Mouse (Mus musculus) hindbrain, embryonic 16.5 days (tissue): ENCODE measurements around the gene Eepd1. TPM values are rescaled to one million over a fixed set of nuclear protein-coding genes. Genes with fewer than 3 reads are reported as not detected.
"Not testable (repeated sequence)": the region's sequence is repeated elsewhere in the genome, so short reads cannot be mapped to it uniquely, and the experiment has no call there.

Source experiments
- ATAC-seq: fragments of 200-750 bp; cut with Nextera tagmentation; 2 replicates; pipeline ENCODE4 v1.8.0; 2017; ENCODE audit warnings: moderate TSS enrichment, moderate library complexity
- H3K27ac ChIP-seq: fragments of 300-500 bp; sonication (generic); 2 replicates; pipeline ENCODE4 v1.5.1; 2014; ENCODE audit warnings: low read depth, mild to moderate bottlenecking, control low read depth, low read length, moderate library complexity
- H3K27me3 ChIP-seq: fragments of 300-500 bp; sonication (generic); replicated peaks from 2 replicates; pipeline ENCODE4 v1.6.1; 2014; ENCODE audit warnings: low read length; ENCODE audit not compliant: control insufficient read depth, insufficient read depth
- H3K36me3 ChIP-seq: fragments of 300-500 bp; sonication (generic); 2 replicates; pipeline ENCODE4 v1.6.1; 2014; ENCODE audit warnings: mild to moderate bottlenecking, low read length, moderate library complexity, mixed read lengths; ENCODE audit not compliant: control insufficient read depth, insufficient read depth
- H3K4me1 ChIP-seq: fragments of 300-500 bp; sonication (generic); 2 replicates; pipeline ENCODE4 v1.6.1; 2014; ENCODE audit warnings: low read depth, low read length; ENCODE audit not compliant: control insufficient read depth, insufficient read depth
- H3K4me2 ChIP-seq: fragments of 300-500 bp; sonication (generic); 2 replicates; pipeline ENCODE4 v1.6.1; 2014; ENCODE audit warnings: mild to moderate bottlenecking, low read length, control low read depth, moderate library complexity
- H3K4me3 ChIP-seq: fragments of 300-500 bp; sonication (generic); 2 replicates; pipeline ENCODE4 v1.5.1; 2014; ENCODE audit warnings: mild to moderate bottlenecking, low read length, control low read depth, moderate library complexity
- H3K9ac ChIP-seq: fragments of 300-500 bp; sonication (generic); 2 replicates; pipeline ENCODE4 v1.6.1; 2014; ENCODE audit warnings: low read depth, mild to moderate bottlenecking, control low read depth, low read length, moderate library complexity
- H3K9me3 ChIP-seq: fragments of 300-500 bp; sonication (generic); 2 replicates; pipeline ENCODE4 v1.6.1; 2014; ENCODE audit warnings: mild to moderate bottlenecking, low read length, moderate library complexity; ENCODE audit not compliant: control insufficient read depth
- WGBS: fragments of 180-500 bp; shearing (Covaris S2); extraction: QIAGEN DNeasy Blood & Tissue Kit; methylation state at CpG from one replicate; pipeline ENCODE4 v1.1.7; 2014; 5-methylcytosine and 5-hydroxymethylcytosine counted together
- polyA plus RNA-seq: library from polyadenylated mRNA; unstranded; fragments of >200 nt; fragmentation: Nextera tagmentation; extraction: Ambion mirVana; gene quantifications from 2 replicates; pipeline ENCODE4 v1.2.1, GENCODE M21; 2015

Gene Eepd1
- 15.3 and 15.6 TPM in 2 replicates for polyA plus RNA-seq

DNA sequence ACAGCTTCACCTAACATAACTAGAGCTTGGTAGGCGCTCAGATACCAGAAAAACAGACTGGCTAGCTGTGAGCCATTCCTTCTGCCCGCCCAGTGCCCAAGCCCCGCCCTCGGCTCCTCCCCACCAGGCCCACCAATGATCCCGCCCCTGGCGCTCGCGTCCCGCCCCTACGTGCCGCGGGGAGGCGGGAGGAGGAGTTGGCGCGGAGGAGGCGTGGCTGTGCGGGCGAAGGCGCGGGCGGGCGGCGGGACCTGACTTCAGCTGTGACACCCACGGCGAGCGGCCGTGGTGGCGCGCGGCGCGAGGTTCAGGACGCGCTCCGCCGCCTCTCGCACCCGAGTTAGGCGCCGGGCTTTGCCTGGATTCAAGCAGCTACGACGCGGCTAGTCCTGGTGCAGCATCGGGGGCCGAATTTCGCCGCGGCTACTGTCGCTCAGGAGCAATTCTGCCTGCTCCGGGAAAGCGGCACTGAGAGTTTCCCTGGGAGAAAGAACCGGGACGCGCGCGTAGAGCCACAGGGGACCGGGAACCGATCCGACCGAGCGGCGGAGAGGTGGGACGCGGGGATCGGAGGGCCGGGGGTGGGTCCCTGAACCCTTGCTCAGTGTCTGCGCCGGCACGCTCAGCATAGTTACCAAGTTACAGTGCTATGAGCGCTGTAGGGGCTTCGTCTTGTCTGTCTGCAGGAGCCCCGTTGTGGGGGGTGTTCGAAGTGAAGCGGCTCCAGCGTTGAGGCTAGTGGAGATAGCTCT lies at the start of gene Eepd1:
Gene Eepd1 (plus strand): TSS at position 204 of the 752 bp plus-strand sequence.
- H3K4me3 ChIP-seq = peak within 1 kb of the TSS; percentile 73
- peak within 1 kb of the TSS; percentile 75 for H3K9ac ChIP-seq
- under 1% methylated on average over 71 of the region's 75 CpGs for WGBS
- peaks cover 25% of the 10 kb centered on the region for H3K4me1 ChIP-seq
- H3K27me3 ChIP-seq = no peaks in the 10 kb centered on the region
- ATAC-seq = peak; percentile 98
- peak within 1 kb of the TSS; percentile 71 for H3K27ac ChIP-seq
- H3K4me2 ChIP-seq = peak within 1 kb of the TSS; percentile 69
- H3K36me3 ChIP-seq = no peaks in the 10 kb centered on the region
- no peaks in the 10 kb centered on the region for H3K9me3 ChIP-seq

DNA sequence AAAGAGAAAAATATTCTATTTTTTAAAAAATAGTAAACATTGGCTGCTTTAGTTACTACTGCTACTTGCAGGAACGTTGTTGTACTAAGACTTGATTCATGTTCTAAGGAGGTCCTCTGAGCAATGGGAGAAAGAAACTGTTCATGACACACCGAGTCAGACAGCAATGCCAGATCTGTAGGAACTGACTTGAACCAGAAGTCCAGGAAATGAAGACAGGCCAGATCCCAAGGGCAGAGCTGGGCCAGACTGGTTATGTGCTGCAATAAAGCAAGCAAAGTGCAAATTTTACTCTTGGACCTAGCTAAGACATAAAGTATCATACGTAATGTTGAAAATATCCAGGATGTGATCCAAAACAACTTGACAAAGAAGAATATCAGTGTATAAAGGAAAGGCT lies 42.5 kb upstream of the Eepd1 start:
- no peak for ATAC-seq
- Histone ChIP-seq H3K9me3 (no peaks in the 10 kb centered on the region), H3K4me1 (no peaks in the 10 kb centered on the region), H3K4me2 (no peak overlapping the region), H3K36me3 (no peaks in the 10 kb centered on the region), H3K9ac (no peak overlapping the region), H3K27me3 (no peaks in the 10 kb centered on the region), H3K4me3 (no peak overlapping the region), H3K27ac (no peak overlapping the region)
- 90% methylated on average over 3 of the region's 3 CpGs for WGBS

DNA sequence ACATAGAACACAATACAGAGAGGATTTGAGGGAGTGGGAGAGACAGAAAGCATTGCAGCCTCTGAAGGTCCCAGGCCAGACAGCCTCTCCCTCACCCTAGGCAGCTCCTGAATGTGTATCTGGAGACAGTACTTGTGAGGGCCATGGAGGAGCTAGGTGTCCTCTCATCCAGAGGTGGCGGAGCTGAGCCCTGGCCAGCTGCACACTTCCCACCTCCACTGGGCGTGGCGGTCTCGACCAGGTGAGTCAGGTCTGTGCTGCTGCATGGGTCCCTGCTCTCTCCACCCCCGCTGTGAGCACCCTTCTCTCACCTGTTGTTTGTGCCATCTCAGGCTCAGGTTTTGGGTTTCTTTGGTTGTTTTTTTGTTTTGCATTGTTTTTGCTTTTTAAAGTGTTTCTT lies 41.3 kb upstream of the Eepd1 start:
- ATAC-seq, H3K4me2 ChIP-seq, H3K9me3 ChIP-seq, H3K27ac ChIP-seq, H3K4me1 ChIP-seq, H3K27me3 ChIP-seq, H3K4me3 ChIP-seq, H3K9ac ChIP-seq, H3K36me3 ChIP-seq: not testable (repeated sequence)
- 94% methylated on average over 4 of the region's 5 CpGs for WGBS

DNA sequence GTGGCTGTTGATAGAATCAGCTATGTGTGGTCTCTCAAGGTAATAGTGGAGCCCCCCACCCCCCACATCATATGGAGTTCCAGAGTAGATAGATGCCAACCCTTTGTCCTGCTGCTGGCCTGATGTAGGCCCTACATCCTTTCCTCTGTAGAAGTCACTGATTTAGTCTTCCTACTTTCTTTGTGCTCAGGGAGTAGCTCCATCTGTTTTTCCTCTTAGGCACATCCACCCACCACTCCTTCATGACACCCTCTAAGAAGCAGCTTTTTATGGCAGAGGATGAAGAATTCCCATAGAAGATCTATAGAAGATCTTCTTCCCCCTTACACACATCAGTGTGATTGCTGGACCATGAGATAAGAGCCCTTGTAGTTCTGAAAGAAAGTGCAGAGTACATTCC lies 39.3 kb upstream of the Eepd1 start:
- ATAC-seq = no peak
- Histone ChIP-seq H3K9ac (no peak overlapping the region), H3K4me1 (no peaks in the 10 kb centered on the region), H3K27me3 (no peaks in the 10 kb centered on the region), H3K9me3 (no peaks in the 10 kb centered on the region), H3K27ac (no peak overlapping the region), H3K36me3 (no peaks in the 10 kb centered on the region), H3K4me3 (no peak overlapping the region), H3K4me2 (no peak overlapping the region)

DNA sequence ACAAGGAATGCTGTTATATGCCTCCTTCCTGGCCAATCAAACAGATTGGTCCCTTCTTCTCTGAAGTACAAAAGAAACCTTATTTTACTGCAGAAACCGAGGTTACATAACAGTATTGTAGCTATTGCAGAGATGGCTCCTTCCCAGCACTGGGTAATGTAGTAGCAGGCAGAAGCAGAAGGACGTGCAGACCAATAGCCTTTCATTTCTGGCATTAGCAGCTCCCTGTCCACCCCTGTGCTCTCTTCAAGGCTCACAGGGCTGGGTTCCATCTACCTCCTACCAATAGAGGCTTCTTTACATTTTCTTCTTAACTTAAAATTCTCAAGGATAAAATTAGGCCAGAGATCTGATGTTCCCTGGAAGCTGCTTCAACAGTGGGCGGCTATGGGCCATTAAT lies 38.3 kb upstream of the Eepd1 start:
- WGBS = 86% methylated on average over 3 of the region's 3 CpGs
- Histone ChIP-seq H3K4me1 (no peaks in the 10 kb centered on the region), H3K9ac (no peak overlapping the region), H3K4me3 (no peak overlapping the region), H3K27ac (no peak overlapping the region), H3K9me3 (no peaks in the 10 kb centered on the region), H3K36me3 (no peaks in the 10 kb centered on the region), H3K27me3 (no peaks in the 10 kb centered on the region), H3K4me2 (no peak overlapping the region)
- ATAC-seq = no peak

- ATAC-seq = no peak
- H3K27me3 ChIP-seq = no peaks in the 10 kb centered on the region
- H3K4me1 ChIP-seq = no peaks in the 10 kb centered on the region
- H3K4me2 ChIP-seq = no peak overlapping the region
- H3K9me3 ChIP-seq = no peaks in the 10 kb centered on the region
- H3K4me3 ChIP-seq = no peak overlapping the region
- no peak overlapping the region for H3K9ac ChIP-seq
- no peaks in the 10 kb centered on the region for H3K36me3 ChIP-seq
- H3K27ac ChIP-seq = no peak overlapping the region
Measured at GRCm38 (mm10) chr9:25443546-25443945, 37.8 kb upstream of the Eepd1 start.

DNA sequence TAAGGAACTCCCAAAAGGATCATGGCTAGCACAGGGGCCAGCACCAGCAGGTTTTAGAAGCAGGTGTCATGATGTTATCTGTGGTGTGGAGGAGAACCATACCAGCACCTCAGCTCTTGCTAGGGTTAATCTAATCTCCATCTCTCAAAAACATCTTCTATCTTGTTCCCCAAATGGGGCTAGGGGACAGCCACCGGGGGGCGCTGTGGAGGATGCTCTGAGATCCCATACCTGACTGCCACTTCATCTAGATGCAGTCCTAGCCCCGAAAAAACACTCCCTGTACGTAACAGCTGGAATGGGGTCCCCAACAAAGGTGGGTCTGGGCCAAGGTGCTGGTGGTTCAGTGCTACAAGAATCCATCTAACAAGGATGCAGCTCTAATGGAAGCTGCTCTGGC lies 31.0 kb upstream of the Eepd1 start:
- H3K4me2 ChIP-seq = no peak overlapping the region
- no peak overlapping the region for H3K27ac ChIP-seq
- H3K9ac ChIP-seq = no peak overlapping the region
- no peak overlapping the region for H3K4me3 ChIP-seq
- no peaks in the 10 kb centered on the region for H3K4me1 ChIP-seq
- no peaks in the 10 kb centered on the region for H3K9me3 ChIP-seq
- no peaks in the 10 kb centered on the region for H3K27me3 ChIP-seq
- 48% methylated on average over 4 of the region's 4 CpGs for WGBS
- H3K36me3 ChIP-seq = no peaks in the 10 kb centered on the region
- ATAC-seq = no peak

- ATAC-seq = no peak
- Histone ChIP-seq H3K27ac (no peak overlapping the region), H3K4me1 (no peaks in the 10 kb centered on the region), H3K27me3 (no peaks in the 10 kb centered on the region), H3K4me3 (no peak overlapping the region), H3K9me3 (no peaks in the 10 kb centered on the region), H3K9ac (no peak overlapping the region), H3K4me2 (no peak overlapping the region), H3K36me3 (no peaks in the 10 kb centered on the region)
- 95% methylated on average over 2 of the region's 2 CpGs for WGBS
Measured at GRCm38 (mm10) chr9:25455027-25455426, 26.3 kb upstream of the Eepd1 start.

DNA sequence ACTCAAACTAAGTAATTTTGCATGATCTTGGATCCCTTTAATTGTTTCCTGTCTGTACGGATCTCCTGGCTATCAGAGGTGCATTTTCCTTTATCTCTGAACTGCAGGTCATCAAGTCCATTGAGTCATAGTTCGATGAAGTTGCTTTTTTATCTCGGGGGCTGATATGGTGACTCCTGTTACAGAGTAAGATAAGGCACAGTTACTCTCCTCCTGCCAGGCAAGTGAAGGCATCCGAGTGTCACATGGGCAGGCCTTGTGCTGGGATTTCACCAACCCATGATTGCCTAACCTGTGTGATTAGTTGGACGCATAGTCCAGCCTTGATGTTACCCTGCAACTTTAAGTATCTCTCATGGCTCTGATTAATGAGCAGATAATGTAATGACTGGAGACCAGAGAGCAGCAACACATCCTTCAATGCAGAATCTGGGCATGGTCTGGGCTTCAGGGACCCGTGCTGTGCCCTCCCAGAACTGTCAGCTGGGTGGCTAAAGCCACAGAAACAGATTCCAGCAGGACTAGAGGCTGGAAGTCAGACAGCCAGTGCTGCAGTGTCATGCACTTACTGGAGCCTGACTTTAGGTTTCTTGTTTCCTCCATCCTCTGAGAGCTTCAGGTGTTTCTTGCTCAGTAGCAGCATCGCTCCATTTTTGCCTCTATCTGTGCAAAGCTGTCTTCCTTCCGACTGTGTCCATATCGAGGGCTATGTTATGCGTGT lies 20.4 kb upstream of the Eepd1 start:
- Histone ChIP-seq H3K4me2 (no peak overlapping the region), H3K27ac (no peak overlapping the region), H3K9ac (no peak overlapping the region), H3K4me3 (no peak overlapping the region), H3K9me3 (no peaks in the 10 kb centered on the region), H3K36me3 (no peaks in the 10 kb centered on the region), H3K4me1 (no peaks in the 10 kb centered on the region), H3K27me3 (no peaks in the 10 kb centered on the region)
- ATAC-seq = no peak
- WGBS = 87% methylated on average over 10 of the region's 10 CpGs
